Mouse (Mus musculus) A20 (cell line): ENCODE measurements around the gene Leng8.
A peak's percentile ranks its signal among the peaks of the same experiment; 100 is the strongest.

Experiments used
- DNase-seq: peaks from one replicate; pipeline ENCODE4 v3.0.0-alpha.2; 2011; ENCODE audit warnings: low read depth, low spot score

Gene Leng8

DNA sequence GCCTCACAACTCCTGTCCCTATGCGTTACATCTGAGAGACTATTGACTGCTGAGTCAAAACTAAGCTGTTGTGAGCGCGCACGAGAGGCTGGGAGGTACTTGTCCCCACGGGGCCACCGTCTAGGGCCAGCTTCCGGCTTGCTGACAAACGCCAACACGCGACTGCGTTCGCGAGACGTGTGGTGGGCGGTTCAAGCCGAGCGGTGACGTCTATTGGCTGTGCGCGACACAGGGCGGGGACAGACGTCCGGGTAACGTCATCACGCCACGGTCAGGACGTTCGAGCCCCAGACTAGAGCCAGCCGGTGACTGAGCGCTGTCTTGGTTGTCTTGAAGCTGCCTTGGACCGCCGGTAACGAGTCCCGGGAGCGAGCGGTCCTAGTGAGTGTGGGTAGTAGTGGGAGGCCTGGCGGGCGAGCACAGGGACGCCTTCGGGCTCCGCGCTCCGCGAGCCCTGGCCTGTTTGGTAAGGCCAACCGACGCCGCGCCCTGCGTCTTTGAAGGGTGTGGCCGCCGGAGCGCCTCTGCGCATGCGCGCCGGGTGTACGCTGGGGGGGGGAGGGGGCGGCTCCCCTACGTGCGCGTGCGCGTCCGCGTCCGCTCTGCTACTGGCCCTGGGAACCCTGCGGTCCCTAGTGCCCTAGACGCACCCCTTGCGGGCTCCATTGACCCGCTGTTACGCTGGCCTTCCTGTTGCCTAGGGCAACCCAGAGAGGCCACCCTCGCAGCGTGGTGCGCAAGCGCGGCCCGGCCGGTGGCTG, at the start of gene Leng8:
Leng8 (plus strand) TSS at position 269 of the 761 bp plus-strand sequence.
- peak; percentile 99 for DNase-seq

DNA sequence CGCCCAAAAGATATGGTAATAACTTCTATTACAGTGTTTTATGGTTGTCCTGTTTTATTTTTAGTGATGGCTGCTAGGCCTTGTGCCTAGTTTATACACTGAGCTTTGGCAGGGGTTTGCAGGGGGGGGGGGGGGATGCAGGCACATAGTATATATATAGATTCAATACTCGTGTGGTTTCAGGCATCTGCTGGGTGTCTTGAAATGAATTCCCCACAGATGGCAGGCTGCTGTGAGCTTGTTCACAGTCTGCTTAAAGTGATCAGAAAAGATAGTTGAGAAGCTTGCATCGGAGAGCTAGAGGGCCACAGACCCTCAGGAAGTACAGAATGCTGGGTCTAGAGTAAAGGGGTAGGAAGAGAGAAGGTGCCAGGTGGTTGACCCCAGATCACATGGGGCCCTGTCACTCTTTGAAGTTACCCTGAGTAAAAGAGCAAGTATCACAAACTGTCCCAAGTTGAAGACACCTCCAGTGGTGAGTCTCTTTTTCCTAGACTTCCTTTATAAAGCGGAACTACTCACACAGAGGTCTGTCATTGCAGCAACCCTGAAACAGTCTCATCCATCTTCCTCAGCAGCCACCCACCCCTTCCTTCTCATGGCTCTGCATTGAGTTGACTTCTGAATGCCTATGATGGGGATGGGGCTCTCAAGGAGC, 49.5 kb upstream of the Leng8 start:
- DNase-seq, result peak; percentile 42

DNA sequence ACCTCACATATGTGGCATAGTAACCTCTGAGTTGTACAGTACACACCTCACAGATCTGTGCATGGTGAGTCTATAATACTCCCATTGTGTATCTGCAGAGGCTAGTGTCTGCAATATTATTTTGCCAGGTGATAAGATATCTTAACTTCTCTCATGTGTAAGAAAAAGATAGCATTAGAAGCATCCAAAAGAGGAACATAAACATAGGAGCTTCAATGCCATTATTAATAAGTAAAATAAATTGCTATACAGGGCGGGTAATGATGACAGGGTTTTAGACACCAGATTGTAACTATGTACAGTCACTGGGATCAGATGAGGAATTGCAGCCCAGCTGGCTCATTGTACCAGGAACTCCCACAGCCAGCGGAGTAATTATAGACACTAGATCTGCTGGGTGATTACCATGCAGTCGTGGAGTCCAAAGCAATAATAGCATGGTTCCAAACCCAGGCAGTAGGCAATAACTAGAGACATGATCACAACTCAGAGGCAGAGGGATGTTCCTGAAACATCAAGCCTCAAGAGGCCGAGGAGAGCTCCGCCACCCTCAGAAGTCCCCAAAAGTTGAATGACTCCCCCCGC, 48.9 kb upstream of the Leng8 start:
- DNase-seq, result no peak

DNA sequence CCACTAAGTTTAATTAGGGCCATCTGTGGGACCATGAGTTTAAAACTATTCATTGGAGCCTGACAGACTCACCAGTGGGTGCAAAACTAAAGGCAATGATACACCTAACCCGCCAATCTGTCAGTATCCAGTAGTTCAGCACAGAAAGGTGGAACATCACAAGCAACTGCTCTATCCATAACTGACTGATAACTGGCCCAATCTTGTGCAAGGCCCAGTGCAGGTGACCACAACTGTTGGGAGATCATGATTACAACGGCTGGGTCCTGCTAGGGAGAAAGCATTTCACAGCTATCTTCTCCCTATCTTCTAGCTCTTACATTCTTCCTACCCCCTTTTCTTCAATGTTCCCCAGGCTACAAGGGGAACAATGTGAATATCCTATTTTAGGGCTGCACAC, 48.2 kb upstream of the Leng8 start:
- no peak for DNase-seq

GRCm38 (mm10) chr7:4091170-4091569, 45.7 kb upstream of the Leng8 start:
- DNase-seq, result peak; percentile 72

- no peak for DNase-seq
Observed at GRCm38 (mm10) chr7:4098301-4098700, 38.5 kb upstream of the Leng8 start.

- no peak for DNase-seq
Observed at GRCm38 (mm10) chr7:4098832-4099231, 38.0 kb upstream of the Leng8 start.

DNA sequence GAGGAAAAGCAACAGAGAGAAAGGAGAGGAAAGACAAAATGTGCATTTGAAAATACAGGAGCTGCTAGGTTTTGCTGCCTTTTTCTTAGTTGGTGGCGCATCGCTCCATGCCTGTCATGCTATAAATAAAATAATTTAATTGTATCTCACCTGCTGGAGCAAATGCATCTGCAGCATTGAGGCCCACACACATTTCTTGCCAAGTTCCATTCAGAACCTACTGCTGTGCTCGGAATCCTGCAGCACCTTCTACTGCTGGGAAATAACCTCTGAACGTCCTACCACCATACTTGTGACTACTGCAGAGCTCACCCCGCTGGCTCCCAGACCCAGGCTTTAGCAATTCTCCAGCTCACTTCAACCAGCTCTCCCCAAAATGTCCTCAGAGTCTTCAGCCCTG, 35.7 kb upstream of the Leng8 start:
- no peak for DNase-seq

DNA sequence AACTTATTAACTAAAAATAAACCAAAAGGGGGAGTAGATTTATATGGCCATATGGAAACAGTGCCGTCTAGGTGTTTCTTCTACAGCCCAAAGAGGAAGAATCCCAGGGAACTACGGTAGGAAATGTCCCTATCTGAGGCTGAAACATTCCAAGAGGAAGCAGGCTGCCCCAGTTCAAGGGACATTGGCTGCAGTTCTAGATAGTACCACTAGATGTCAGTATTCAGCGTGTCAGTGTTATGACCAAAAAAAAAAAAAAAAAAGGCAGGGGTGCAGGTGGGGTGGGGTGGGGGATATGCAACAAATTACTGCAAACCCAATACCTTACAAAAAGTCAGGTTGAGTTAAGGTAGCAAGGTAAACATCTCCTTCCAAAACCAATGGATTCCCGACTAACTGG, 33.4 kb upstream of the Leng8 start:
- DNase-seq, result peak; percentile 61

- no peak for DNase-seq
Observed at GRCm38 (mm10) chr7:4111766-4112165, 25.1 kb upstream of the Leng8 start.

- no peak for DNase-seq
Observed at GRCm38 (mm10) chr7:4117050-4117814, 19.6 kb upstream of the Leng8 start.

- no peak for DNase-seq
Observed at GRCm38 (mm10) chr7:4119344-4119902, 17.4 kb upstream of the Leng8 start, which contains the start of gene Ttyh1. TSS of gene Ttyh1 (plus strand) at chr7:4119408.

GRCm38 (mm10) chr7:4119976-4120921, 16.6 kb upstream of the Leng8 start:
- no peak for DNase-seq

DNA sequence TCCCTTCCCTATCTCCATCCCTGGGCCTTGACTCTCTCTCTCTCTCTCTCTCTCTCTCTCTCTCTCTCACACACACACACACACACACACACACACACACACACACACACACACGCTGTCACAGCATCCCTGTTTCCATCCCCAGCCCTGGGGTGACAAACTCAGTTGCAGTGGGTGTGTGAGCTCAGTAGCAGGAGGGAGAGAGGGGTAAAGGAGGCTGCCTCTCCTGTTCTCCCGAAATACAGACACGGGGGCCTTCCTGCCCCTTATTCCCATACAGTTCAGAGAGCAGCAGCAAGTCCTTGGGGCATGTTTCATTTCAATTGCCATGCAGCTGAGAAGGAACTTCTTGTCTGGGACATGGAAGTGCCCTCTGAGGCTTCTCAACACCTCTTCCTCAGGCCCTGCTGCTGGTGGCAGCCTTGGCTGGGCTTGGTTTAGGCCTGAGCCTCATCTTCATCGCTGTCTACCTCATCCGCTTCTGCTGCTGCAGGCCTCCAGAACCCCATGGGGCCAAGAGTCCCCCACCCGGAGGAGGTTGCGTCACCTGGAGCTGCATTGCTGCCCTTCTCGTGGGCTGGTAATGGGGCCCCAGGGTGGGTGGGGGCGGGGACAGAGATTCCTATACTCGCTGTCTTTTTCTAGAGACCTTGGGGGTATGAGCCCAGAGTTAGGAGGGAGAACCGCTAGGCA, 14.6 kb upstream of the Leng8 start:
- DNase-seq, result no peak

- DNase-seq, result no peak
Observed at GRCm38 (mm10) chr7:4122783-4123182, 14.1 kb upstream of the Leng8 start.

- no peak for DNase-seq
Observed at GRCm38 (mm10) chr7:4123732-4124131, 13.1 kb upstream of the Leng8 start.

- DNase-seq, result peak; percentile 39
Observed at GRCm38 (mm10) chr7:4124315-4124759, 12.5 kb upstream of the Leng8 start.

DNA sequence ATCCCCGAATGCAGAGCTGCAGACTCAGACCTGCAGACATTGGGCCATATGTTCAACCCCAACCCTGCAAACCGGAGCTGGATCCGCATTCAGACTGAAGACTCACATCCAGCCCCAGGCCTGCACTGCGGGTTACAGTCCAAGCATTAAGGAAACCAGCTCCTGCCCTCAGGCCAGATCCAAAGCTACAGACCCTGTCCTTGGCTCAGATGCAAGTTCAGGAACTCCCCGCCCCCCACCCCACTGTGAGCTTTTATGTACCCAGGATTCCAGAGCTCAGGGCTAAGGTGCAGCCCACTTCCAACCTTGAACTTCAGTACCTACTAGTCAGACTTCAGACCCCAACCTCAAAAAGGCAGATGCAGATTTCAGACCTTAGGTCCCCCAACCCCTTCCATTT, 12.0 kb upstream of the Leng8 start:
- DNase-seq, result no peak

GRCm38 (mm10) chr7:4125306-4125705, 11.5 kb upstream of the Leng8 start:
- DNase-seq, result no peak
